24 mouse cellular contexts compared by ENCODE assay signal in genomic region chr2:13192157-13192556, GRCm38 (mm10).
A peak's percentile ranks its signal among the peaks of the same experiment; 100 is the strongest.
DNase-seq lines count a peak whose midpoint lies in the region; ATAC-seq and TF ChIP-seq lines count a peak whose summit lies in the region.
"Had no signal": no experiment of that assay in that cellular context is flagged by ENCODE, and none has a peak within 500 bp of the region (broad histone marks: within the 10 kb centered on the region; RNA-seq: fewer than 3 reads in every experiment).

No protein-coding gene starts in this region.

- peak in 1 of 2 experiments; percentile 43; a peak in 2 of 4 replicates for TF ChIP-seq EP300 in MEL (IDR thresholded peaks at IDR 0.05; ENCODE audit: low read depth in 1 of 2, low read length in 2 of 2)

- no peak overlapping the region for H3K9ac ChIP-seq in MEL (ENCODE audit: control insufficient read depth, low read depth, low read length, poor library complexity, severe bottlenecking)
- no peak overlapping the region for H3K9ac ChIP-seq in midbrain, postnatal 0 days (replicated peaks; ENCODE audit: low read length, poor library complexity, severe bottlenecking)
- H3K9ac ChIP-seq: forebrain, embryonic 13.5 days; hindbrain, embryonic 12.5 days; midbrain, embryonic 12.5 days; neural tube, embryonic 12.5 days had no signal

- no peak overlapping the region for H3K27ac ChIP-seq in layer of hippocampus, adult 2 months
- peak overlapping the region; percentile 28; the same call in 1 of the 2 replicates for H3K27ac ChIP-seq in MEL (ENCODE audit: control insufficient read depth, low read depth, low read length)
- no peak overlapping the region for H3K27ac ChIP-seq in midbrain, postnatal 0 days (ENCODE audit: low read depth, low read length)
- H3K27ac ChIP-seq: forebrain, embryonic 13.5 days; hindbrain, embryonic 12.5 days; macrophage; midbrain, embryonic 12.5 days; neural tube, embryonic 12.5 days had no signal

- TF ChIP-seq CTCF in layer of hippocampus, adult 2 months (conservative IDR thresholded peaks at IDR 0.05) = peak; percentile 43
- TF ChIP-seq CTCF in MEL (IDR thresholded peaks at IDR 0.05 in 2 of 3, conservative IDR thresholded peaks at IDR 0.05 in 1 of 3; ENCODE audit: control insufficient read depth in 1 of 3, insufficient read depth in 1 of 3, low read depth in 2 of 3, low read length in 3 of 3, poor library complexity in 1 of 3, severe bottlenecking in 1 of 3) = peak in 2 of 3 experiments; percentile 8 to 57; a peak in 2 of 6 replicates
- TF ChIP-seq CTCF in midbrain, postnatal 0 days (IDR thresholded peaks at IDR 0.05) = no peak

- no peak for DNase-seq in layer of hippocampus, adult 2 months (ENCODE audit: low spot score in 2 of 2)
- no peak for DNase-seq in layer of hippocampus, postnatal 10 days (ENCODE audit: low spot score in 2 of 2)
- DNase-seq in A20 (ENCODE audit: low read depth, low spot score) (peak; percentile 17), MEL (ENCODE audit: low read depth, low spot score) (peak; percentile 62)
- DNase-seq in cerebellum, adult 11-12 months = no peak
- DNase-seq in midbrain, postnatal 0 days (ENCODE audit: low spot score) = no peak
- DNase-seq: adrenal gland, adult 8-10 months; cerebellum, adult 2 months; cerebellum, postnatal 25 days; kidney, adult 8-10 months; kidney, postnatal 10 days; layer of hippocampus, postnatal 36 days; retina, postnatal 1 day; right cerebral cortex, postnatal 25 days; thymus, postnatal 25 days had no signal

- peak; percentile 28 for ATAC-seq in inflammation-experienced regulatory T-cells, adult 6 months
- no peak for ATAC-seq in midbrain, postnatal 0 days (ENCODE audit: low FRiP score)
- ATAC-seq in megakaryocyte, adult 5-6 weeks (ENCODE audit: poor library complexity, severe bottlenecking) = no peak
- ATAC-seq: forebrain, embryonic 13.5 days; lung, postnatal 0 days; Patski had no signal

- H3K4me3 ChIP-seq in layer of hippocampus, adult 2 months = no peak overlapping the region
- no peak overlapping the region for H3K4me3 ChIP-seq in MEL (ENCODE audit: control insufficient read depth in 1 of 2, insufficient read depth in 1 of 2, low read depth in 2 of 2, low read length in 2 of 2)
- H3K4me3 ChIP-seq in midbrain, postnatal 0 days (ENCODE audit: low read depth, low read length) = no peak overlapping the region
- H3K4me3 ChIP-seq: forebrain, embryonic 13.5 days; hindbrain, embryonic 12.5 days; midbrain, embryonic 12.5 days; neural tube, embryonic 12.5 days had no signal

- peaks cover 0 to 10% of the 10 kb centered on the region in 2 experiments; a peak in 2 of 4 replicates for H3K36me3 ChIP-seq in MEL (ENCODE audit: control insufficient read depth in 1 of 2, insufficient read depth in 2 of 2, low read length in 2 of 2)
- no peaks in the 10 kb centered on the region for H3K36me3 ChIP-seq in midbrain, postnatal 0 days (ENCODE audit: insufficient read depth, low read length)
- H3K36me3 ChIP-seq: hindbrain, embryonic 12.5 days; midbrain, embryonic 12.5 days; neural tube, embryonic 12.5 days had no signal

- TF ChIP-seq RAD21 in MEL (IDR thresholded peaks at IDR 0.05; ENCODE audit: low read depth, low read length) = peak; percentile 67

- H3K4me2 ChIP-seq in midbrain, postnatal 0 days (ENCODE audit: low read depth, low read length, poor library complexity, severe bottlenecking) = no peak overlapping the region
- H3K4me2 ChIP-seq: forebrain, embryonic 13.5 days; hindbrain, embryonic 12.5 days; midbrain, embryonic 12.5 days; neural tube, embryonic 12.5 days had no signal

- 94% methylated on average over 1 of the region's 1 CpGs for WGBS in midbrain, postnatal 0 days

- no peaks in the 10 kb centered on the region for H3K9me3 ChIP-seq in MEL (replicated peaks; ENCODE audit: insufficient read depth, low read length)
- H3K9me3 ChIP-seq in midbrain, postnatal 0 days (ENCODE audit: low read length) = no peaks in the 10 kb centered on the region
- H3K9me3 ChIP-seq: forebrain, embryonic 13.5 days; hindbrain, embryonic 12.5 days; midbrain, embryonic 12.5 days; neural tube, embryonic 12.5 days had no signal

- no peaks in the 10 kb centered on the region for H3K27me3 ChIP-seq in MEL (ENCODE audit: control insufficient read depth in 1 of 2, insufficient read depth in 2 of 2, low read length in 2 of 2)
- H3K27me3 ChIP-seq in midbrain, postnatal 0 days (ENCODE audit: insufficient read depth, low read length) = no peaks in the 10 kb centered on the region
- H3K27me3 ChIP-seq: forebrain, embryonic 13.5 days; hindbrain, embryonic 12.5 days; midbrain, embryonic 12.5 days; neural tube, embryonic 12.5 days; Patski had no signal

- no peaks in the 10 kb centered on the region for H3K79me2 ChIP-seq in MEL (ENCODE audit: control insufficient read depth, insufficient read depth, low read length, poor library complexity)

- peaks cover 0 to 6% of the 10 kb centered on the region in 2 experiments; a peak in 3 of 4 replicates for H3K4me1 ChIP-seq in MEL (ENCODE audit: control insufficient read depth in 1 of 2, insufficient read depth in 2 of 2, low read length in 2 of 2)
- H3K4me1 ChIP-seq in midbrain, postnatal 0 days (ENCODE audit: insufficient read depth, low read length) = no peaks in the 10 kb centered on the region
- H3K4me1 ChIP-seq: forebrain, embryonic 13.5 days; hindbrain, embryonic 12.5 days; midbrain, embryonic 12.5 days; neural tube, embryonic 12.5 days had no signal

- no peak for TF ChIP-seq POLR2A in MEL (IDR thresholded peaks at IDR 0.05; ENCODE audit: control insufficient read depth in 1 of 2, insufficient read depth in 1 of 2, low read depth in 1 of 2, low read length in 2 of 2, poor library complexity in 1 of 2)

TF ChIP-seq in MEL, 35 proteins besides CTCF, POLR2A, EP300 and RAD21:
- TF ChIP-seq ZC3H11A (IDR thresholded peaks at IDR 0.05; ENCODE audit: low read depth, low read length) = peak; percentile 52
- TF ChIP-seq SMC3 (IDR thresholded peaks at IDR 0.05; ENCODE audit: low read depth, low read length) = peak; percentile 61
- no peak for TF ChIP-seq NRF1 (IDR thresholded peaks at IDR 0.05; ENCODE audit: insufficient read depth, low read depth, low read length, poor library complexity, severe bottlenecking)
- TF ChIP-seq GATA1 (IDR thresholded peaks at IDR 0.05; ENCODE audit: low read depth, low read length) = no peak
- TF ChIP-seq GABPA (IDR thresholded peaks at IDR 0.05; ENCODE audit: low read depth, low read length) = no peak
- no peak for TF ChIP-seq TBP (IDR thresholded peaks at IDR 0.05; ENCODE audit: low read depth, low read length)
- TF ChIP-seq MAFK (IDR thresholded peaks at IDR 0.05; ENCODE audit: borderline replicate concordance, low read depth, low read length) = no peak
- TF ChIP-seq MYB (IDR thresholded peaks at IDR 0.05; ENCODE audit: low read depth, low read length) = no peak
- no peak for TF ChIP-seq POLR2AphosphoS2 (IDR thresholded peaks at IDR 0.05; ENCODE audit: low read length)
- peak; percentile 89 for TF ChIP-seq ZNF384 (IDR thresholded peaks at IDR 0.05; ENCODE audit: low read depth, low read length)

Comparison
In these comparisons a context has a peak if more than half of its experiments do, and no peak if none do; other contexts are left out.
1. DNase-seq: peak in A20 (single experiment) and MEL (single experiment); none in layer of hippocampus, adult 2 months (0 of 2), layer of hippocampus, postnatal 10 days (0 of 2), cerebellum, adult 11-12 months (single experiment) and midbrain, postnatal 0 days (single experiment).